Mouse (Mus musculus) CD8-positive naive resting alpha-beta T cell, adult 2 months (primary cell): ENCODE results near the gene Rnd3.

Source experiments
- DNase-seq, 2 experiments: peaks; one replicate each; pipeline ENCODE4 v3.0.0; 2022; ENCODE audit warnings: low read depth in 2 of 2, low spot score in 2 of 2

Rnd3 gene

DNA sequence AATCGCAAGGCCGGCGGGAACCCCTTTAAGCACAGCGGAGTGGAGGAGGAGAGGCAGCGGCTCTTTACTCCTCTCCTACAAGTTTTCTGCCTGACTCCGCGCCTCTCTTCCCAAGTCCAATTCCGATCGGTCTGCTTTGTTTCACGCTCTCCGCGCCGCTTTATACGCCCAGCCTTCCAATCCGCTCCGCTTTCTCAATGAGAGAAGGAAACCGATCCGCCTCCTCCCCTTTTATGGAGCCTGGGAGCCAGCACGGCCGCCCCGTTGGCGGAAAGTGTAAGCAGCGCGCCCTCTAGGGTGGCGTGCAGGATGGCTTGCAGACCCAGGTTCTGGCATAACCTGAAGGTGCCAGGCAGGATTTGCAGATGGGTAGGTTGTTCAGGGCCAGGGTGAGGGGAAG is at the start of gene Rnd3:
Gene Rnd3 (minus strand): TSS at position 137 of the 400 bp plus-strand sequence.
- no peak for DNase-seq

DNA sequence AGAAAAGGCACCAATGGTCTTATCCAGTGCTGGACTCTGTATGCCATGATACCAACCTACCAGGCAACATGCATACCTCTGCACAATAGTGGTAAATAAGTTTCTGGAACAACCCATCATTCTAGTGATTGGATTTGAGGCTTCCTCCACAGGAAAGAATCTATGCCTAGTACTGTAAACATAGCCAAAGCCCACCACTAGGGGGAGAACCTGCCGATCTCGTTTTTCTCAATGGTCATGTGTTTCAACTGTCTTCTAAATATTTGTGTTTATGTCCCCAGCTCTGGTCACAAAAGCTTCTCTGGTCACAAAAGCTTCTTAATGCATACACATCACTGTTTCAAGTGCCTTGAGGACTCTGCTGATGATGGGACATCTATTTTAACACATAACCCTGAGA is 43.4 kb upstream of the Rnd3 start:
- DNase-seq = no peak

- DNase-seq = no peak
Observed at GRCm38 (mm10) chr2:51185762-51186161, 36.9 kb upstream of the Rnd3 start.

- DNase-seq = no peak
Observed at GRCm38 (mm10) chr2:51182990-51183389, 34.1 kb upstream of the Rnd3 start.

DNA sequence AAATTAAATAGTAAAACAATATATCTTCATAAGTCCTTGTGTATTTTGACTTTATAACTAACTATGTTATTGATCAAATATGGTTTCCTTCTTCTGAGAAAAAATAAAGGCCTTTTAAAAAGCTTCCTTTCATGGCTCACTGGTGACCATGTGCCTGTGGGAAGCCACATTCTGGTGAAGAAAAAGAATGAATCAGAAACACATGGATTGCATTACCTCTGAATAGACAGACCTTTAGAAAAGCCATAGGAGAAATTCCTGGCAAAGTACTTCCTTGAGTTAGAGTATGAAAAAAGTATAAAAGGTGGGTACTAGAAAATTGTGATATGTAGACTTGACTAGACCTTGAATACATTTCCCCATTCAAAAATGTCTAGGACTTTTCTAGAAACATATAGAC is 32.5 kb upstream of the Rnd3 start:
- DNase-seq = no peak

DNA sequence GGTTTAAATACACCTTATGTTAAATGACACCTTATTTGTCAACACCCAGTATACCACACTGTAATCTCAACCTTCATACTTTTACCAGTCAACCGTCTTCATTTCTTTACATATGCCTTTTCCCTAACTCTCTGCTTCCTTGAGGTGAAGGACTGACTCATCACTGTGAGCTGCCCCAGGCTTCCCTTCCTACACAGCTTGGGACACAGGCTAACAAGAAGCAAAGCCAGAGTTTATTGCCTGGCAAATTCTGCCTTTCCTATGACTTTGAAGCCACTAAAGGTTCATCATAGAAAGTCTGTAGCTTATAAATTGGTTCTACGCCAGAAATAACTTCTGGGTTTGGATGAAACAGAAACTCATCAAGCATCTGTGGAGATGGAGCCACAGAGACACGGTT is 30.2 kb upstream of the Rnd3 start:
- DNase-seq = no peak

DNA sequence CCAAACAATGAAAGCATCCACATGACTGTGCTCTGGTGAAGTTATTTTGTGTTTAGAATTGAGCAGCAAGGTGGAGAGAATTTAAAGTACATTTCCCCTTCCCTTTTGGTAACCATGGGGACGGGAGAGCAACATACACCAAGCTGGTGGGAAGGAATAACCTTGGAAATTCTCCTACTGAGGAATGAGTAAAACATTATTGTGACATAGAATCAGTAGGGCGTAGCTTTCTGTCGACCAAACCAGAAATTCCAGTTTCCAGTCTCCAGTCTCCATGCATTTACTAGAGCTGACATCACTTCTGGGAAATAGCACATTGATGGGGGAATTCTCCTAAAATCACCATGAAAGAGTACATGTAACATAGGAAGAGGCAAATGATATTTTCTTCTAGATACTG is 28.7 kb upstream of the Rnd3 start:
- DNase-seq = no peak

- no peak for DNase-seq
Observed at GRCm38 (mm10) chr2:51175276-51175675, 26.4 kb upstream of the Rnd3 start.

DNA sequence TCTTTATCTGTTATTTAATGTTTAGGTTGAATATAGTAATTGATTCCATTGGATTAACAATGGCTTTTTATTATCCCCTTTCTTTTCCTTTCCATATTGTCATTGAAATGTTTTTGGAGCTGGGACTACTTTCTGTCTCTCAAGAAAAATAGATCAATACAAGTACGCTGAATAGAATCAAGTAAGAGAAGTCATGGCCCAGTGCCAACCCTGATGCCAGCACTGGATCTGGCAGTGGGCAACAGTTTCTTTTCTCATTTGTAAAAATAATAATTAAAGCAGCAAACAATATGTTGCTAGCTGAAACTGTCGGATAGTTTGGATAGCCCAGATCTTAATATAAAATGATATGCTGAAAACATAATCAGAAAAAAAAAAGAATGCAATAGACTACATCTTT is 12.2 kb upstream of the Rnd3 start:
- no peak for DNase-seq

- DNase-seq = no peak
Observed at GRCm38 (mm10) chr2:51148454-51148853, 457 bp downstream of the Rnd3 start.

DNA sequence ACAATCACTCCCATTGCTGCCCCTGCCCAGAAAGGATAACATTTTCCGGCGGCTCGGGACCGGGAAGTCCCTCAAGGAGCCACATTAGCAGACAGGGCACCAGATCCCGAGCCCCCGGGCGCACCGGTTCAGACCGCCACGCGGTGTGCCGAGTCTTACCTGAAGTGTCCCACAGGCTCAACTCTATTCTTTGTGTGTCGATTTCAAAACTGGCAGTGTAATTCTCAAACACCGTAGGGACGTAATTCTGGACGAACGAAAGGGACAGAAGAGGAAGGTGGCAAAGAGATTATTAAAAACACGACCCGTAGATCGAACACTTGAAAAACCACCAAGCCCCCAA is 875 bp downstream of the Rnd3 start:
- DNase-seq = no peak

GRCm38 (mm10) chr2:51147318-51148064 is 1.4 kb downstream of the Rnd3 start:
- no peak for DNase-seq

GRCm38 (mm10) chr2:51146871-51147317 is 2.0 kb downstream of the Rnd3 start:
- no peak for DNase-seq

DNA sequence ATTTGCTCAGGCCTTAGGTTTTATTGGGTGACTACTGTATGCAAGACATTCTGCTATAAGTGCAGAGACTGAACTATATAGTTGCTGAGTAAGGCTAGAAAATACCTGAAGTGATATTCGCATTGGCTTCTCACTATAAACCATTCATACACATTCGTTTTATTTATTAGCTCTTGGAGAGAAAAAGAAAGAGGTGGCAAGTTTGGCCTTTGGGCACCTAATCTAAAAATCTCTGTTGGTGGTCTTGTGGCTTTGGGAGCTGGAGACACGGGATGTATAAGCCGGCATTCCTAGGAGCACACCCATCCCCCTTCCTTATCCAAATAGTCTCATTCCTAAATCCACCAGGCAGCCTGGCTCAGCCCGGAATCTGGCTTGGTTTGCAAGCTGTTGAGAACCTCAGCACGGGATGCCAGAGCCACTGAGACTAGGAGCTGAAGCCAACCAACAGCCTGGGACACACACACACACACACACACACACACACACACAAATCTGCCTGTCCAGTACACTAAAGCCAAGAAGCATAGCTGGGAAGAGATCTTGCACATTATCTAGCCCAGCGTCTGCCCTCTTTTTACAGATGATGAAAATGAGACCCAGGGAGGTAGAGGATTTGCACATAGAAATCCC is 3.0 kb downstream of the Rnd3 start:
- DNase-seq = no peak

- no peak for DNase-seq
Observed at GRCm38 (mm10) chr2:51144380-51145120, 4.4 kb downstream of the Rnd3 start.

DNA sequence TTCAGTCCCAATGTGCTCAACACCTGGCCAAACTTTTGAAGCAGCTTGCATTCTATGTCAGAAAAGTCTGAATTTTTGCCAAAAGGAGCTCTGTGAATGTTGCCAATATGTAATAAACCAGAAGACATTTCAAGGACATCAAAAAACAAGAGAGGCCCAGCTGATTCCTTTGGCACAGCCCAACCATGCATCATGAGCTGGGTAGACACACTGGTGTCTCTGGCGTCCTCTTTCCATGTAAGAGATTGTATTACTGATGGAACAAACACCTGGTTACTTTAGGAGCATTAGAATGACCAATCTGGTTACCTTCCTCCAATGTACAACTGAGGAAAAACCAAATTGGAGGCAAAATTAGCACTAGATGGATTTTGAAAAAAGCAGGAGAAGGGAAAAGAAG is 6.5 kb downstream of the Rnd3 start:
- DNase-seq = no peak

DNA sequence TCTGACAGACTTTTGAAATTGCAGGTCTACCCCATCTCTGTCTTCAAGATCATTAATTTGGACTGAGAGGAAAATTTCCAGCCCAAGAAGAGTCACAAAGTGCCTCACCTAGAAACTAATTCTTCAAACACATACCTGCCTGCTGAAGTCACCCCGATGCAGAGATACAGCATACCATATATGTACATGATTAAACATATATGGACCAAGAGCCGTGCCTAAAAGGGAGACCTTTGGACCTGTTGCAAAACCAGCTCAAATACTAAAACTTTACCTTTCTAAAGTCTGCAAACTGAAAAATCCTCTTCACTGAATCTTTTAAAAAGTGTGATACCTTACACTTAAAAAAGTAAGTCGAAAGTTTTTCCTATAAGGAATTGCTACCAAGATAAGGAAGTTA is 7.6 kb downstream of the Rnd3 start:
- no peak for DNase-seq

- DNase-seq = no peak
Observed at GRCm38 (mm10) chr2:51140486-51140885, 8.4 kb downstream of the Rnd3 start.

- no peak for DNase-seq
Observed at GRCm38 (mm10) chr2:51139912-51140446, 8.9 kb downstream of the Rnd3 start.

- no peak for DNase-seq
Observed at GRCm38 (mm10) chr2:51139218-51139911, 9.5 kb downstream of the Rnd3 start.

DNA sequence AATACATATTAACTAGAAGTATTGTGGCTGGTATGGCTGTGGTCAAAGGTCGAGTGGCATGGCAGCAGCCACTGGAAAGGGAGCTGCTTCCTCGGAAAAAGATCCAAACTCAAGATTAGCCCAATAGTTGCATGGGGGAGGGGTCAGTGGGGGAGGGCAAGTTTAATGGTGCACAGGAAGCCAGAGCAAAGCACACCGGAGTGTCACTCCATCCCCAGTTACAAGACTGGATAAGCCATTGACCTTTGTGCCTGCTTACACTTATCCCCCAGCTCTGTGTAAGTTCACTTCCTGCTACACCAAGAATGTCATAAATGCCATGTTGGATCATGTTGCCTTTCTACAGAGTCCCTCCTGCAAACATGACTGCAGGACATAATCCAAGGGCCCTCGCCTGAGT is 11.2 kb downstream of the Rnd3 start:
- no peak for DNase-seq
